Mouse (Mus musculus) spleen, embryonic (tissue): ENCODE data around the gene Islr.

Source experiments
- CTCF ChIA-PET: fragments of 350-600 bp; sonication (Branson Sonifier 250); formaldehyde crosslinking; loops from one replicate; lab custom pipeline; 2022; lab: Charles Lee

Gene Islr

DNA sequence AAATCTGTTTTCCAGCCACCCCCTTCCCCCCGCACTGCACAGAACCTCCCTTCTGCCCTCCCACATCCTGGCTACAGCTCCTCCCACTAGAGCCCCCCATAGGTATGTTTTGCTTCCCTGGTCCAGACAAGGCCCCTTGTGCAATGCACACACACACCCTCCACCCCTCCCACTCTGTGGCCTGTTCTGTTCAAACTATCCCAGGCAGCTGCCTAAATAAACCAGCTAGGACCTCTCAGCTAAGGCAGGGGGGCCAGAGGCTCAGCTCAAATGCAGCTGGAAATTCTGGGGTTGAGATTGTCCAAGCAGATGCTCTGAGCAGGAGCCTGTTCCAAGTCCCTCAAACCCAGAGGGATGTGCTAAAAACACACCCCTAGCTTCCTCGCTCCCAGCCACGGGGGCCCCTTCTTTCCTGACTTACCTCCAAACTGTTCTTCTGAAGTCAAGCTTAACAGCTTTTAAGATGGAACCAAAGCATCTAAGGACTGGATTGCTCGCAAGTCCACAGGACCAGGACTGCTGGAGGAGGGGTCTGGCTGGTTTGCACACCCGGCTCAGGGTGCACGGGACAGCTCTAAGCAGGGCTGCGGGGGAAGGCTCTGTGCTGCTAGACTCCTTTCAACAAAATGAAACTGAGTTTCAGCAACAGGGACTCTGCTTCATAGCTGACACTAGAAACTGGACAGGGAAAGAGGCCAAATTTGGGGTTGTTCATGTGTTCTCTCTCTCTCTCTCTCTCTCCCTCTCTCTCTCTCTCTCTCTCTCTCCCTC is 45.4 kb downstream of the Islr start:
- CTCF ChIA-PET: interaction anchor here (0.6 kb wide), 1 partner anchor 499 kb away, joined by 4 read pairs; no protein-coding TSS in a partner anchor

- CTCF ChIA-PET: interaction anchor here (0.6 kb wide), 1 partner anchor 499 kb away, joined by 4 read pairs; no protein-coding TSS in a partner anchor
These were observed 46.3 kb downstream of the Islr start for GRCm38 (mm10) chr9:58157838-58158237.

GRCm38 (mm10) chr9:58156819-58157560 is 47.1 kb downstream of the Islr start:
- CTCF ChIA-PET: no interaction called here

GRCm38 (mm10) chr9:58155366-58155765 is 48.7 kb downstream of the Islr start:
- CTCF ChIA-PET: no interaction called here

- CTCF ChIA-PET: no interaction called here
These were observed 51.0 kb downstream of the Islr start for GRCm38 (mm10) chr9:58153095-58153494.

DNA sequence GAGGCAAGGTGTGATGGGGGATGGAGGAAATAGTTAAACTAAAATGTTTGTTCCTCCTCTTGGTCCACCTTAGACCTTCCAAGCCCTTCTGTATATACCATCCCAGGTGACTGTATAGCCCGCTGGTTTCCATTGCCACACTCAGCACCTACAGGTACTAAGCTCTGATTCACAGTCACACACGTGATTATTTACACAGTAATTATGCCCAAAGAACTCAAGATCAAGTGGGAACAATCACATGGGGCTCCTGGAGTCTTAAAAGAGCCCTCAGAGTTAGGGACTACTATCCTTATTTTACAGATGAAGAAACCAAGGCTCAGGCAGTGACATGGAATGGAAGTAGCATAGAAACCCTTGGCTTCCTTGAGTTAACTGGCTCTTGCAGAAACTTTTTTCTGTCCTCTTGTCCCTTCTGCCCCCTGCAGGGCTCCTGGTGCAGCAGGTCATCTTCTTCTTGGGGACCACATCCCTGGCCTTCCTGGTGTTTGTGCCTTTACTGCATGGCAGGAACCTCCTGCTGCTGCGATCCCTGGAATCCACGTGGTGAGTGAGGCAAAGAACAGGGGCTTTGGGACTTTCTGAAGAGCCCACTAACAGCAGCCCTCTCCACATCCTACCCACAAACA is 53.3 kb downstream of the Islr start:
- CTCF ChIA-PET: no interaction called here

DNA sequence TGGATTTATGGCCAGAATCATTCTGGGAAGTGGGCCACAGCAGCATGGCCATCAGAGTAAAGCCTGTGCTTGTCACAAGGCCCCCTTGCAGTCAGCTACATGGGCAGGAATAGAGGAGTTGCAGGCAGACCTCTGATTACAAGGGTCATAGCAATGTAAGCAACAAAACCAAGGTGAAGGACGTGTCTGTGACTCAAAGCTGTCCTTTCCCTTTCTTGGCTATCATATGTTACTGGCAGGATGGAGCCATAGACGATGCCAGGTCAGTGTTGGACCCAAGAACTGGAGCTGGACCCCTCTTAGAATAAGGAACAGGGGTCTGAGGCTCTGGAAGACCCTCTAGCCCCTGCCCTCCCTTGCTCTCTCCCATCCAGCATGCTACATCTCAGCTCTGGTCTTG is 55.3 kb downstream of the Islr start:
- CTCF ChIA-PET: no interaction called here

DNA sequence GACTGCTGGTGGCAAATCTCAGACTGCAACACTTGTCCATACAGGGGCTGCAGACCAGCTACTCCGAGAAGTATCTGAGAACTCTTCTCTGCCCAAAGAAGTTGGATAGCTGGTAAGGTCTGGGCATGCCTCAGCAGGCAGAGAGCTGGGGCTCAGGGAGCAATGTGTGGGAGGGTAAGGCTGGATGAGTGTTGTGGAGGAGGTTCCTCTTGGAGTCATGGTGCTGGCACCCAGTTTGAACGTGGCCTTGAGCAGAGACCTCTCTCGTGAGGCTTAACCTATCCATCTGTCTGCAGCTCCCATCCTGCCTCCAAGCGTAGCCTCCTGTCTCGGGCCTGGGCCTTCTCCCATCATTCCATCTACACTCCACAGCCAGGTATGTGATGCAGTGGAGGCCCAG is 58.7 kb downstream of the Islr start:
- CTCF ChIA-PET: no interaction called here

- CTCF ChIA-PET: no interaction called here
These were observed 59.4 kb downstream of the Islr start for GRCm38 (mm10) chr9:58144664-58145063.

- CTCF ChIA-PET: no interaction called here
These were observed 60.7 kb downstream of the Islr start for GRCm38 (mm10) chr9:58143419-58143818.

GRCm38 (mm10) chr9:58139947-58140346 is 64.2 kb downstream of the Islr start:
- CTCF ChIA-PET: no interaction called here

- CTCF ChIA-PET: no interaction called here
These were observed 68.2 kb downstream of the Islr start for GRCm38 (mm10) chr9:58135921-58136321.

DNA sequence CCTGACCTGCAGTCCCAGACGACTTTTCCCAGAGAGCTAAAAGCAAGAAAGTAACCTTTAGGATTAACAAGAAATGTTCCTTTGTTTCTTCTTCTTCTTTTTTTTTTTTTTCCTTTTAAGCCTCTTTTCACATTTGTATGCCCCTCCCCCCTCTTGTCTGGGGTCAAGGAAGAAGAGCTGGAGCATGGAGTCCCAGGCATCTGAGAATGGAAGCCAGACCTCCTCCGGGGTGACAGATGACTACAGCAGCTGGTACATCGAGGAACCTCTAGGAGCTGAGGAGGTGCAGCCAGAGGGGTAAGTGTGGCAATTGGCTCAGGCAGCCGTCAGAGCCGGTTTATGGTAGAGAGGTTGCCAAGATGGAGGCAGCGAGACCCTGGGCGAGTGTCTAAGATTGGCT is 69.2 kb downstream of the Islr start:
- CTCF ChIA-PET: no interaction called here

GRCm38 (mm10) chr9:58133893-58134884 is 69.9 kb downstream of the Islr start:
- CTCF ChIA-PET: no interaction called here

- CTCF ChIA-PET: no interaction called here
These were observed 72.4 kb downstream of the Islr start for GRCm38 (mm10) chr9:58131735-58132134.

DNA sequence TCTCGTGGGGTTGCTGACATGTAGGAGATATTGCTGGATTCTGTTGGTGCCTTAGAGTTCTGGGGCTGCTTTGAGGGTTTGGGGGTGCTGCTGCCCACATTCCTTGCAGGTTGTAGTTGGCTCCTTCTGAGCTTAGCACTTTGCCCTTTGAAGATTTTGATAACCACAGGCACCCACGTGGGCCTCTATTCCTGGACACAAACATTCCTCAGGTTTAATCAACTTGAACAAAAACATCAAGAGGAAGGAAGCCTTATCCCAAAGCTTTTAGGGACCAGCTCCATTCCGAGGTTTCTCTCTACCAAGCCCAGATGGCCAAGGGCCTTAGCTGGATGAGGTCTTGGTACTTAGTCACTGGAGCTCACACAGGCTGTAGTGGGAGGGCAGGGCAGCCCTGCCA is 73.2 kb downstream of the Islr start:
- CTCF ChIA-PET: interaction anchor here (0.6 kb wide), 1 partner anchor 1192 kb away, joined by 12 read pairs; no protein-coding TSS in a partner anchor

DNA sequence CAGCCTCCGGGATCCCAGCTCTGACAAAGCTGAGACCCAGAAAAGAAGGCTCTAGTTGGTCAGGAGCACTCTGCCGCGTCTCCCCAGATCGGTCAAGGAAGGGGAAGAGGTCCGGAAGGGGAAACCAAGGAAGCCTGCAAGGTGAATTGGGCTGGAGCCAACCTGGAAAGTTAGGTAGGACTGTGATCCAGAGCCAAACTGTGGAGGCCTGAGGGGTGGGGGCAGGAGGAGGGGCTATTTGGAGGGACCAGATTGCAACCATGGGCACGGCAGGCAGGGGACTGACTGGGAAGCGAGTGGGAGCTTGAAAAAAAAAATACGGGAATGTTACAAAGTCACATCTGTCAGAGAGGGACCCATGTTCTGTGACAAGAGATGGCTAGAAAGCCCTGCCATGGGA is 74.6 kb downstream of the Islr start:
- CTCF ChIA-PET: no interaction called here

DNA sequence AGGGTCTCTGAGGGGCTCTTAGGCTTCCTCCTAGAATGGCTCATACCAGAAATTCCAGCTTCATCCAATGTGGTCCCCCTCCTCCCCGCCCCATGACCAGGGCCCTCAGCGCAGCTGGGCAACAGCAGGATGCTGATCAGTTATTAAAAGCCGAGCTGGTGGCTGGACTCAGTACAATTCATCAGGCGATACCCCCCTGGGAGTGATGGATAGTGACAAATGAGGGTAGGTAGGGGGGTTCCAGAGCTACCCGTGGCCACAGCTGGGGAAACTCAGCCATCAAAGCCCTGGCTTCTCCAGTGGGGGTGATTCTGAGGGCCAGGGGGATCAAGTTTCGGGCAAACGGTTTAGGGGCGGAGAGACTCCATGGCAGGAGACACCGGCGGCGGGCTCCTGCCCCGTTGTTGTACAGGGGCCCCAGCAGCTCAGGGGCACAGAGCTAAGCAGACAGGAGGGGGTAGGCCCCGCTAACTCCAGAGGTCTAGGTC is 75.1 kb downstream of the Islr start:
- CTCF ChIA-PET: no interaction called here

DNA sequence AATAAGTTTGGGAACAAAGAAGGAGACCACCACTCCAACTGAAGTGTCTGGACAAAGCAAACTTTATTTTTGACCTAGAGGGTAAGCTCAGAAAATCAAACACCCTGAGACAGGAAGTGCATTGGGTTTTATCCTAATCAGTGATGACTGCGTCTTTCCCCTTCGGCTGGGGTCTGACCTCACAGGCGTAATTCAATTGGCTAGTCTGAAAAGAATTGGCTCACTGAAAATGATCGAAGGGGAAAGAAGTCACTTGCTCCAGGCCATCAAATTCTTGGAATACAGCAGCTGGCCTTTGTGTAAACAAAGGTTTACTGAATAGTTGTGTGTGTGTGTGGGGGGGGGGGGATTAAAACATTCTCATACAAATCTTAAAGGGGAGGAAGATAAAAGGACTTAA is 78.3 kb downstream of the Islr start:
- CTCF ChIA-PET: no interaction called here

DNA sequence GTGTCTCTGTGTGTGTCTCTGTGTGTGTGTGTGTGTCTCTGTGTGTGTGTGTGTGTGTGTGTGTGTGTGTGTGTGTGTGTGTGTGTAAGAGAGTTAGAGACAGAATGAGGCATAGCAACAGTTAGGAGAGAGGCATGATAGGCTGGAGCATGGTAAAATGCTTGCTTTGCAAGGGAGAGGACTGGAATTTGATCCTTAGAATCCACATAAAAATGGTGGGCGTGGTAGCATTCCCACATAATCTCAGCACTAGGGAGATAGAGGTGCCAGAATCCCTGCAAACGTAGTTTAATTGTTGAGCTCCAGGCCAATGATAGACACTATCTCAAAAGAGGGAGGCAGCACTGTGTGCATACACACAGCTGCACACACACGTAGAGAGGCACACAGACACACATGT is 79.0 kb downstream of the Islr start:
- CTCF ChIA-PET: no interaction called here

DNA sequence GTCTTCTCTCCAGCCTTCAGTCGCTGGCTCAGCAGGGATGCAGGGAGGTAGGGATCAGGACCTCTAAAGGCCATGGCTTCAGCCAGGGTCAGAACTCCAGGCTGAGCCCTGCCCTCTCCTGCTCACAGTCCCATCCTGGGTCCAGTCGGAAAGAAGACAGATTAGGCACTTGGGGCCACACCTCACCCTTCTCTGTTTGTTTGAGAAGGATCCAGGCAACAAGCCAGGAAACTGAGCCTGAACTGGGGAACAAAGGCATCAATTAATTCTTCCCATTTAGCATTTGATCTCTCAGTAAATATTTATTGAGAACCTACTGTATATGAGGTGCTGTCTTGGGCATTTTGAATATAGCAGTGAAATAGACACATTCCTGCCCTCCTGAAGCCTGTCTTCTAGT is 85.4 kb downstream of the Islr start, which contains the start of gene Ccdc33:
Ccdc33 (minus strand) TSS at position 153 of the 400 bp plus-strand sequence.
- CTCF ChIA-PET: no interaction called here
